Mouse (Mus musculus) intestine, embryonic 14.5 days (tissue): ENCODE results near the gene Trim66. TPM values are rescaled to one million over a fixed set of nuclear protein-coding genes. Genes with fewer than 3 reads are reported as not detected.

Source experiments
- ATAC-seq: fragments of 200-750 bp; cut with Nextera tagmentation; replicated peaks from 2 replicates; pipeline ENCODE4 v1.8.0; 2017; ENCODE audit warnings: low read depth, moderate number of reproducible peaks, moderate TSS enrichment, moderate library complexity; ENCODE audit not compliant: low FRiP score, low TSS enrichment
- DNase-seq: peaks from one replicate; pipeline ENCODE4 v3.0.0-alpha.2; 2018; ENCODE audit warnings: low spot score
- H3K27ac ChIP-seq: fragments of 300-500 bp; sonication (generic); 2 replicates; pipeline ENCODE4 v1.5.1; 2014; ENCODE audit warnings: low read depth, mild to moderate bottlenecking, control low read depth
- H3K27me3 ChIP-seq: fragments of 300-500 bp; sonication (generic); replicated peaks from 2 replicates; pipeline ENCODE4 v1.6.1; 2014; ENCODE audit warnings: low read length, control low read depth; ENCODE audit not compliant: control insufficient read depth, insufficient read depth
- H3K36me3 ChIP-seq: fragments of 300-500 bp; sonication (generic); 2 replicates; pipeline ENCODE4 v1.6.1; 2014; ENCODE audit warnings: low read length, control low read depth; ENCODE audit not compliant: control insufficient read depth, insufficient read depth
- H3K4me1 ChIP-seq: fragments of 300-500 bp; sonication (generic); replicated peaks from 2 replicates; pipeline ENCODE4 v1.6.1; 2014; ENCODE audit warnings: low read length, control low read depth, mixed read lengths; ENCODE audit not compliant: control insufficient read depth, insufficient read depth
- H3K4me2 ChIP-seq: fragments of 300-500 bp; sonication (generic); 2 replicates; pipeline ENCODE4 v1.6.1; 2014; ENCODE audit warnings: low read length
- H3K4me3 ChIP-seq: fragments of 300-500 bp; sonication (generic); 2 replicates; pipeline ENCODE4 v1.5.1; 2014; ENCODE audit warnings: low read depth, low read length, control low read depth, mixed read lengths
- H3K9ac ChIP-seq: fragments of 300-500 bp; sonication (generic); 2 replicates; pipeline ENCODE4 v1.6.1; 2014; ENCODE audit warnings: mild to moderate bottlenecking, low read length
- H3K9me3 ChIP-seq: fragments of 300-500 bp; sonication (generic); 2 replicates; pipeline ENCODE4 v1.6.1; 2016; ENCODE audit warnings: low read length, control low read depth; ENCODE audit not compliant: control insufficient read depth
- WGBS: fragments of 180-500 bp; shearing (Covaris S2); extraction: QIAGEN DNeasy Blood & Tissue Kit; methylation state at CpG from one replicate; pipeline ENCODE4 v1.1.7; 2014; 5-methylcytosine and 5-hydroxymethylcytosine counted together
- polyA plus RNA-seq: library from polyadenylated mRNA; unstranded; fragments of >200 nt; fragmentation: Nextera tagmentation; extraction: Ambion mirVana; gene quantifications from 2 replicates; pipeline ENCODE4 v1.2.1, GENCODE M21; 2014

Trim66 gene
- polyA plus RNA-seq, result 0.15 TPM in 1 of 2 replicates, not detected in the other

DNA sequence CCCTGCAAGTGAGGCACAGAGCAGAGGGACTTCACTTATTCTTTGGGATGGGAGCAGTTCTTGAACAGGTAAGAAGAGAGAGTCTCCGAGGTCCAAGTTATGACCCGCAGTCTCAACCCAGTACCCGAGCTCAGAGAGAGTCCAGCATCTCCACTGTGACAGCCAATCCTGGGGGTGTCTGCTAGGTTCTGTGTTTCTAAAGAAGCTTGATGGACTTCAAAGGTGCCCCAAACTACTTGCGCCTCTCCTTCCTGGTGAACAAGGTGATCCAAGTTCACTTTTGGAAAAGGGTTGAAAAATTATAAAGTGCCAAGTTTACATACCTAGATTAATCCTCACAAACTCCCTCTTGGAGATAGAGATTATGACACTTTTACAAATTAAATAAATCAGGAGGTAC lies at the start of gene Trim66:
Gene Trim66 (minus strand): TSS at position 101 of the 400 bp plus-strand sequence.
- H3K4me1 ChIP-seq, result no peaks in the 10 kb centered on the region
- no peak within 1 kb of the TSS for H3K4me3 ChIP-seq
- ATAC-seq (no peak), DNase-seq (no peak)
- no peaks in the 10 kb centered on the region for H3K27me3 ChIP-seq
- WGBS, result 88% methylated on average over 4 of the region's 4 CpGs
- no peaks in the 10 kb centered on the region for H3K9me3 ChIP-seq
- no peaks in the 10 kb centered on the region for H3K36me3 ChIP-seq
- H3K27ac ChIP-seq, result no peak within 1 kb of the TSS
- no peak within 1 kb of the TSS for H3K4me2 ChIP-seq
- no peak within 1 kb of the TSS for H3K9ac ChIP-seq

DNA sequence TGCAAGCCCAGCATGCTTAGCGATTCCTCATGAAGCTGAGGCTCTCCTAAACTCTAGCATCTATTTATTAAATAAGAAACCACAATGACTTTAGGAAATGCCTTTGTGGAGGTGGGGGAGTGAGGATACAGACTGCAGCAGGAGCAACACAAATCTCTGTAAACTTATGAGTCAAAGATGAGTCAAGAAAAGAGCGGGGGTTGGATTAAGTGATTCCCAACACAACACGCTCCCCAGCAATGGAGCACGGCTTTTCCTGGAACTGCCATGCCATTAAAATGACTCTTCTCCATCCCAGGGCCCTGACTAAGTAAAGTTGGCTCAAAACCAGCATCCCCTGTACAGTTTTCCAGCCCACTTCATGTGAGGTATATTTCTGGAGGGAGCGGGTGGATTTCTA lies 38.8 kb upstream of the Trim66 start:
- no peak overlapping the region for H3K4me3 ChIP-seq
- DNase-seq (no peak), ATAC-seq (no peak)
- H3K36me3 ChIP-seq, result peaks cover 82% of the 10 kb centered on the region
- no peak overlapping the region for H3K4me2 ChIP-seq
- H3K9me3 ChIP-seq, result no peaks in the 10 kb centered on the region
- H3K27me3 ChIP-seq, result no peaks in the 10 kb centered on the region
- 85% methylated on average over 5 of the region's 5 CpGs for WGBS
- H3K27ac ChIP-seq, result no peak overlapping the region
- no peak overlapping the region for H3K9ac ChIP-seq
- H3K4me1 ChIP-seq, result no peaks in the 10 kb centered on the region

DNA sequence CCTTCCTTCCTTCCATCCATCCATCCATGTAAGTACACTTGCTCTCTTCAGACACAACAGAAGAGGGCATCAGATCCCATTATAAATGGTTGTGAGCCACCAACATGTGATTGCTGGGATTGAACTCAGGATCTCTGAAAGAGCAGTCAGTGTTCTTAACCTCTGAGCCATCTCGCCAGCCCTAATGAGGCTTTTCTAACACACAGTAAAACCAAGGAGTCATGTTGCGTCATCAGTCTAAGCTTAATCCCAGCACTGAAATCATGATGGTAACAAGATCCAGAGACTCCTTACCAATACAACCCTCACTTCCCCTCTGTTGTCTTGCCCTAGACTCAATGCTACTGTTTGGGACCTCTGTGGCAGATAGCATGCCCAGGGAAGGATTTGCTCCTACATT lies 38.3 kb upstream of the Trim66 start:
- WGBS, result 85% methylated on average over 2 of the region's 2 CpGs
- Histone ChIP-seq H3K4me2 (no peak overlapping the region), H3K36me3 (peaks cover 82% of the 10 kb centered on the region), H3K4me1 (no peaks in the 10 kb centered on the region), H3K4me3 (no peak overlapping the region), H3K9ac (no peak overlapping the region), H3K9me3 (no peaks in the 10 kb centered on the region), H3K27me3 (no peaks in the 10 kb centered on the region), H3K27ac (no peak overlapping the region)
- no peak for ATAC-seq
- no peak for DNase-seq

DNA sequence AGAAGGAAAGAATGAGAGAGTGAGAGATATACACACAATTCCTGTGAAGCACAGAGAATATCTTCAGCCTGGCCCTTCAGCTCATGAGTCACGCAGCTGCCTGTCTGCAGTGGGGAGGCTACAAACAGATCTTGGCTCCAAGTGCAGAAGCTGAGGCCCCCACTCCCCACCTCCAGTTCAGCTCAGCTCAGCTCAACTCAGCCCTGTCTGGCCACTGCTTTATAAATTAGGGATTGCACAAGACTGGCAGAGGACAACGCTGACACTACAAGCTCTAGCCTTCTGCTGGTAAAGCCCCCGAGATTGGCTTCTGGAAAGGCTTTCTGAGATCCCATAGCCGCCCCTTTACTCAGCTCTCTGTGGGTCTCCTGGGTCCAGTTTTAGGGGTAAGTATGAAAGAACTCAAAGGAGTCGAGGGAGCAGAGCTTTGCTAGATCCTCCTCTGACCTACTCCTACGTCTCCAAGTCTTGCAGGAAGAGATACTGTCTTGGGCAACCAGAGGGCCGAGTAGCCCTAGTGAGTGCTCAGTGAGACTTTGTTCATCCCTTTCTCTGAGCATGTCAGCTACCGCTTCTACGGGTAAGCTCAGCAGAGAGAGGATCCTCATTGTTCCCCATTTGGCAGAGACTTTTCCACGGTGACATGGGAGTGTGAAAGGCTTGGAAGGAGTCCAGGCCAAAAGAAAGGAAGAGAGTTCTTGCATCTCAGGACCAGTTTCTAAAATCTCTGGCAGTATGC lies 37.5 kb upstream of the Trim66 start:
- no peak for DNase-seq
- Histone ChIP-seq H3K9ac (no peak overlapping the region), H3K4me3 (no peak overlapping the region), H3K27ac (no peak overlapping the region), H3K9me3 (no peaks in the 10 kb centered on the region), H3K4me1 (no peaks in the 10 kb centered on the region), H3K27me3 (no peaks in the 10 kb centered on the region), H3K36me3 (peaks cover 82% of the 10 kb centered on the region), H3K4me2 (no peak overlapping the region)
- no peak for ATAC-seq
- WGBS, result 83% methylated on average over 10 of the region's 10 CpGs

DNA sequence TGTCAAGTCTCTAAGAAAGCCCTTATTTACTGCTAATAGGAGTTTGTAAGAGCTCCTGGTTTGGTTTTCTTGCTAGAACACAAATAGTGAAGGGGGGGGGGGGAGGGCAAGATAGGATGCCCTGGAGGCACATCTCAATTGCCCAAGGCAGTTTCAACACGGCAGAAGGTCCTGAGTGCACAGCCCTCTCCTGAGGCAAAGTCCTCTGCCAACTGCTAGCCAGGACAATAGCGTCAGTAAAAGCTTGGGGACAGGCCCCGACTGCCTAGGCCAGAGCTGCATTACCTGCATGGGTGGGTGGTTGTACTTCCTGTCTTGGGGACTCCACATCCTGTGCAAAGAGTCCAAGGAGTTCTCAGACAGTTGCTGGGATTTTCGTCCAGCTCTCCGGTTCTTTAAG lies 36.9 kb upstream of the Trim66 start:
- Histone ChIP-seq H3K27ac (no peak overlapping the region), H3K36me3 (peaks cover 84% of the 10 kb centered on the region), H3K9me3 (no peaks in the 10 kb centered on the region), H3K27me3 (no peaks in the 10 kb centered on the region), H3K4me1 (no peaks in the 10 kb centered on the region), H3K9ac (no peak overlapping the region), H3K4me3 (no peak overlapping the region), H3K4me2 (no peak overlapping the region)
- ATAC-seq (no peak), DNase-seq (no peak)
- 77% methylated on average over 5 of the region's 5 CpGs for WGBS

DNA sequence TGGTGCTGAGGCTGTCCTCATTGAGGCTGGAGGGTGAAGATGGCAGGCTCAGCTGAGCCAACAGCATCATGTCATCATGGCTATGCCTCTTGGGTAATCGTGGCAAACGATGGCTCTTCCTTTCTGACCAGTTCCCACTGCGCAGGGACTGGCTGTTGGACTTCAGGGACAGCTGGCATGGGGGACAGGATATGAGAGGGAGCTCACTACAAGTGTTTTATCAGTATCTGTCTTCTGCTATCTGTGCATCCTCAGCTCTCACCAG lies 34.4 kb upstream of the Trim66 start:
- no peaks in the 10 kb centered on the region for H3K4me1 ChIP-seq
- H3K27ac ChIP-seq, result no peak overlapping the region
- ATAC-seq (no peak), DNase-seq (no peak)
- no peak overlapping the region for H3K4me3 ChIP-seq
- H3K36me3 ChIP-seq, result peaks cover 89% of the 10 kb centered on the region
- WGBS, result 74% methylated on average over 3 of the region's 3 CpGs
- H3K27me3 ChIP-seq, result no peaks in the 10 kb centered on the region
- H3K9me3 ChIP-seq, result no peaks in the 10 kb centered on the region
- no peak overlapping the region for H3K4me2 ChIP-seq
- no peak overlapping the region for H3K9ac ChIP-seq

DNA sequence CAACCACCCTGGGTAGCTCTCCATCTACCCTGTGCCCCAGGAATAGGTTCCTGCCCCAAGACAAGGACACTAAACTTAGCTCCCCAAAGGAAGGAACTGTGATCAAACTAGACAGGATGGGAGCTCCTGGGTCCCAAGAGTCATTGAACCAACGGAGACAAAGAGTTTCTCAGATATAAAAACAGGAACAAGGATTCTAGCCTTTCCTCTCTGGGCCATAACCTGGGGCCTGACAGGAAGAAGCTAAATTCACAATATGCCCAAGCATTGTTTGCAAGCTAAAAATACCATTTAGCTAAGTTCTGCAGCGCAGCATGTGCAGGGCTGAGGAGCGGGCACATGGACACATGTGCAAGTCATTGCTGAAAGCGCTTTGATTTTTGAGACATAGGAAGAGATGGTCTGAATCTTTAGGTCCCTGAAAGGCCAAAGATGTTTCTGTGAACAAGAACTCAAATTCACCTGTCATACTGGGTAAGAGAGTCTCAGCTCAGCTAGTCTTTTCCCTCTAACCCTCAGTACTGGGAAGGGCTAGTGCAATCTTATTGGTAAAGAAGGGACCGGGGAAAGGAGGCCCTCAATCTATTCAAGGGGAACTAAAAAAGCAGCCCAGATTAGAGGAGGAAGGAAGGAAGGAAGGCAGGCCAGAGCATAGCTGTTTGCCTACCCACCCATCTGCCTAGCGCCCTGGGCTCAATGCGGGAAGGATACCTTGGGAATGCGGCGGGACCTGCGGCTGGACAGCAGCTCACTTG lies 33.9 kb upstream of the Trim66 start:
- no peak overlapping the region for H3K9ac ChIP-seq
- H3K27me3 ChIP-seq, result no peaks in the 10 kb centered on the region
- no peaks in the 10 kb centered on the region for H3K9me3 ChIP-seq
- H3K4me2 ChIP-seq, result no peak overlapping the region
- H3K4me3 ChIP-seq, result no peak overlapping the region
- DNase-seq, result no peak
- no peak for ATAC-seq
- H3K4me1 ChIP-seq, result no peaks in the 10 kb centered on the region
- no peak overlapping the region for H3K27ac ChIP-seq
- WGBS, result 91% methylated on average over 10 of the region's 10 CpGs
- H3K36me3 ChIP-seq, result peaks cover 89% of the 10 kb centered on the region

DNA sequence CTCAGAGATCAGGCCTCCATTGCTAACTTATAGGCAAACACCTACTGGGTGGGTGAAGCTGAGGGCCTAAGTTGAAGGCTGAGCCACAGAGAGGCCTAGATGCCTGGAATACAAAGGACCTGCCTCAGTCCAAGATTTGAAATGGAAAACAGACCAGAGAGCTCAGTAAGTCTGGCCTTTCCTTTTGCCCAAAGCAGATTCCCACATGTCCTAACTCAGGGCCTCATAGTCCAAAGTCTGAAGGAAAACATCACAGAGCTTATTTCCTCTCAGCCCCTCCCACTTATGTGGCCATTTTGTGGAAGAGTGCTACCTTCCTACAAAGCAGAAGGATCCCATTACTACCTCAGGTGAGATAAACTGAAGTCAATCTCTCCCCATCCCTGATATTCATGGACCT lies 33.0 kb upstream of the Trim66 start:
- Histone ChIP-seq H3K4me2 (no peak overlapping the region), H3K27me3 (no peaks in the 10 kb centered on the region), H3K36me3 (peaks cover 92% of the 10 kb centered on the region), H3K9me3 (no peaks in the 10 kb centered on the region), H3K9ac (no peak overlapping the region), H3K4me1 (no peaks in the 10 kb centered on the region), H3K27ac (no peak overlapping the region), H3K4me3 (no peak overlapping the region)
- DNase-seq, result no peak
- no peak for ATAC-seq

DNA sequence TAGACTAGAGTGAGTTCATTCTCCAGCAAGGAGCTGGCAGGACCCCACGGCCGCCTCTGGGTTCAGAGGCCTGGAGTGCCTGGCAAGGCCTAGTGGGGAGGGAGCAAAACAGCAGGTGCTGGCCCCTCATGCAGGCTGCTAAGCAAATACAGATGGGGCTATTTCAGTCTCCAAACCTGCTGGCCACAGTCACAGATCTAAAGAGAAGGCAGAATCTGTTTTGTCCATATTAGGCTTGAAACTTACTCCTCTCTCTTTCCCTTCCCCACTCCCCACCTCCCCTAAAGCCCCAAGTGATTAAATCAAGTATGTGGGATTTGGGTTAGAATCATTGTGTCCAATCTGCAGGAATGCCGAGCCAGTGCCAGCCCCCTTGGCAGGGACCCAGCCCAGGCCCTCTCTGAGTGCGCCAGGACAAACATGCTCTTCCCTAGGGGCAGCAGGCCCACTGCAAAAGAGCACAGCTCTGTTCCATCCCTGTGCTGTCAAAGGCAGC lies 28.6 kb upstream of the Trim66 start:
- Histone ChIP-seq H3K9ac (no peak overlapping the region), H3K27ac (peak overlapping the region; percentile 60; the same call in 1 of the 2 replicates), H3K27me3 (no peaks in the 10 kb centered on the region), H3K4me1 (no peaks in the 10 kb centered on the region), H3K4me3 (no peak overlapping the region), H3K9me3 (no peaks in the 10 kb centered on the region), H3K36me3 (peaks cover 95% of the 10 kb centered on the region), H3K4me2 (no peak overlapping the region)
- 69% methylated on average over 4 of the region's 4 CpGs for WGBS
- ATAC-seq (no peak), DNase-seq (no peak)
